Mouse (Mus musculus) liver, embryonic 12.5 days (tissue): ENCODE results near the gene Cfap65. TPM values are rescaled to one million over a fixed set of nuclear protein-coding genes. Genes with fewer than 3 reads are reported as not detected.

ENCODE experiments used
- ATAC-seq: fragments of 200-750 bp; cut with Nextera tagmentation; 2 replicates; pipeline ENCODE4 v1.8.0; 2017; ENCODE audit warnings: moderate number of reproducible peaks, mild to moderate bottlenecking, moderate library complexity
- H3K27ac ChIP-seq: fragments of 300-500 bp; sonication (generic); 2 replicates; pipeline ENCODE4 v1.5.1; 2016; ENCODE audit warnings: mild to moderate bottlenecking
- H3K27me3 ChIP-seq: fragments of 300-500 bp; sonication (generic); replicated peaks from 2 replicates; pipeline ENCODE4 v1.6.1; 2016; ENCODE audit warnings: mild to moderate bottlenecking, moderate library complexity
- H3K36me3 ChIP-seq: fragments of 300-500 bp; sonication (generic); 2 replicates; pipeline ENCODE4 v1.6.1; 2016; ENCODE audit warnings: mild to moderate bottlenecking, moderate library complexity
- H3K4me1 ChIP-seq: fragments of 300-500 bp; sonication (generic); 2 replicates; pipeline ENCODE4 v1.6.1; 2016
- H3K4me2 ChIP-seq: fragments of 300-500 bp; sonication (generic); 2 replicates; pipeline ENCODE4 v1.6.1; 2016; ENCODE audit warnings: mild to moderate bottlenecking, moderate library complexity
- H3K4me3 ChIP-seq: fragments of 300-500 bp; sonication (generic); 2 replicates; pipeline ENCODE4 v1.5.1; 2016; ENCODE audit warnings: mild to moderate bottlenecking, moderate library complexity
- H3K9ac ChIP-seq: fragments of 300-500 bp; sonication (generic); 2 replicates; pipeline ENCODE4 v1.6.1; 2016; ENCODE audit warnings: mild to moderate bottlenecking, moderate library complexity
- H3K9me3 ChIP-seq: fragments of 300-500 bp; sonication (generic); replicated peaks from 2 replicates; pipeline ENCODE4 v1.6.1; 2016; ENCODE audit warnings: mild to moderate bottlenecking, moderate library complexity
- WGBS: fragments of 180-500 bp; shearing (Covaris S2); methylation state at CpG from one replicate; pipeline ENCODE4 v1.1.7; 2016; ENCODE audit not compliant: insufficient replicate concordance; 5-methylcytosine and 5-hydroxymethylcytosine counted together
- polyA plus RNA-seq: library from polyadenylated mRNA; unstranded; fragments of >200 nt; fragmentation: Nextera tagmentation; extraction: Ambion mirVana; gene quantifications from 2 replicates; pipeline ENCODE4 v1.2.1, GENCODE M21; 2016

Gene Cfap65
- polyA plus RNA-seq, 1 experiment from 2014 or later = not detected

- Histone ChIP-seq H3K4me1 (peaks cover 19% of the 10 kb centered on the region; the same call in 1 of the 2 replicates), H3K27me3 (peaks cover 67% of the 10 kb centered on the region), H3K36me3 (no peaks in the 10 kb centered on the region), H3K4me2 (no peak overlapping the region), H3K4me3 (no peak overlapping the region), H3K27ac (no peak overlapping the region), H3K9me3 (no peaks in the 10 kb centered on the region), H3K9ac (no peak overlapping the region)
- ATAC-seq = no peak
- WGBS = 26% methylated on average over 6 of the region's 6 CpGs
Observed at GRCm38 (mm10) chr1:74859223-74859984, 76.0 kb downstream of the Cfap65 start.

- ATAC-seq = no peak
- no peak overlapping the region for H3K27ac ChIP-seq
- no peak overlapping the region for H3K4me2 ChIP-seq
- WGBS = 13% methylated on average over 16 of the region's 16 CpGs
- H3K4me1 ChIP-seq = peaks cover 21% of the 10 kb centered on the region; the same call in 1 of the 2 replicates
- no peak overlapping the region for H3K4me3 ChIP-seq
- no peaks in the 10 kb centered on the region for H3K36me3 ChIP-seq
- H3K9ac ChIP-seq = no peak overlapping the region
- H3K9me3 ChIP-seq = no peaks in the 10 kb centered on the region
- peaks cover 73% of the 10 kb centered on the region for H3K27me3 ChIP-seq
Observed at GRCm38 (mm10) chr1:74858805-74859204, 76.6 kb downstream of the Cfap65 start.

- Histone ChIP-seq H3K4me1 (peaks cover 21% of the 10 kb centered on the region; the same call in 1 of the 2 replicates), H3K27me3 (peaks cover 78% of the 10 kb centered on the region), H3K4me3 (no peak overlapping the region; the same call in 1 of the 2 replicates), H3K4me2 (peak overlapping the region; percentile 35), H3K9ac (no peak overlapping the region), H3K36me3 (no peaks in the 10 kb centered on the region), H3K9me3 (no peaks in the 10 kb centered on the region), H3K27ac (no peak overlapping the region)
- no peak for ATAC-seq
- 2% methylated on average over 29 of the region's 29 CpGs for WGBS
Observed at GRCm38 (mm10) chr1:74858171-74858719, 77.2 kb downstream of the Cfap65 start.

- H3K4me3 ChIP-seq = no peak overlapping the region; the same call in 1 of the 2 replicates
- H3K4me2 ChIP-seq = peak overlapping the region; percentile 35; the same call in 1 of the 2 replicates
- no peak overlapping the region for H3K27ac ChIP-seq
- H3K36me3 ChIP-seq = no peaks in the 10 kb centered on the region
- ATAC-seq = no peak
- 16% methylated on average over 4 of the region's 4 CpGs for WGBS
- H3K9ac ChIP-seq = no peak overlapping the region
- no peaks in the 10 kb centered on the region for H3K9me3 ChIP-seq
- peaks cover 21% of the 10 kb centered on the region; the same call in 1 of the 2 replicates for H3K4me1 ChIP-seq
- peaks cover 84% of the 10 kb centered on the region for H3K27me3 ChIP-seq
Observed at GRCm38 (mm10) chr1:74857677-74858076, 77.7 kb downstream of the Cfap65 start.

- no peak overlapping the region for H3K27ac ChIP-seq
- no peak for ATAC-seq
- H3K4me2 ChIP-seq = no peak overlapping the region
- H3K36me3 ChIP-seq = no peaks in the 10 kb centered on the region
- H3K27me3 ChIP-seq = peaks cover 89% of the 10 kb centered on the region
- H3K9me3 ChIP-seq = no peaks in the 10 kb centered on the region
- H3K9ac ChIP-seq = no peak overlapping the region
- no peak overlapping the region for H3K4me3 ChIP-seq
- WGBS = 5% methylated on average over 20 of the region's 20 CpGs
- H3K4me1 ChIP-seq = peaks cover 21% of the 10 kb centered on the region; the same call in 1 of the 2 replicates
Observed at GRCm38 (mm10) chr1:74857201-74857600, 78.2 kb downstream of the Cfap65 start.

- H3K9me3 ChIP-seq = no peaks in the 10 kb centered on the region
- no peak overlapping the region for H3K4me3 ChIP-seq
- ATAC-seq = no peak
- no peak overlapping the region for H3K27ac ChIP-seq
- no peaks in the 10 kb centered on the region for H3K36me3 ChIP-seq
- H3K27me3 ChIP-seq = peaks cover 93% of the 10 kb centered on the region
- WGBS = under 1% methylated on average over 7 of the region's 7 CpGs
- peaks cover 21% of the 10 kb centered on the region; the same call in 1 of the 2 replicates for H3K4me1 ChIP-seq
- no peak overlapping the region for H3K9ac ChIP-seq
- H3K4me2 ChIP-seq = no peak overlapping the region
Observed at GRCm38 (mm10) chr1:74856791-74857190, 78.6 kb downstream of the Cfap65 start.

GRCm38 (mm10) chr1:74856439-74856720 is 79.0 kb downstream of the Cfap65 start:
- peaks cover 97% of the 10 kb centered on the region for H3K27me3 ChIP-seq
- no peak overlapping the region for H3K4me3 ChIP-seq
- no peak overlapping the region for H3K4me2 ChIP-seq
- 3% methylated on average over 11 of the region's 11 CpGs for WGBS
- no peaks in the 10 kb centered on the region for H3K36me3 ChIP-seq
- no peak overlapping the region for H3K27ac ChIP-seq
- H3K4me1 ChIP-seq = peaks cover 21% of the 10 kb centered on the region; the same call in 1 of the 2 replicates
- ATAC-seq = no peak
- no peak overlapping the region for H3K9ac ChIP-seq
- H3K9me3 ChIP-seq = no peaks in the 10 kb centered on the region

- Histone ChIP-seq H3K27ac (no peak overlapping the region), H3K9ac (no peak overlapping the region)
- WGBS = 2% methylated on average over 74 of the region's 74 CpGs
Observed at GRCm38 (mm10) chr1:74855651-74856438, 79.6 kb downstream of the Cfap65 start.

GRCm38 (mm10) chr1:74855156-74855555 is 80.2 kb downstream of the Cfap65 start:
- Histone ChIP-seq H3K36me3 (no peaks in the 10 kb centered on the region), H3K27ac (no peak overlapping the region), H3K4me3 (peak overlapping the region; percentile 56), H3K27me3 (peaks cover 100% of the 10 kb centered on the region), H3K4me2 (peak overlapping the region; percentile 72), H3K9ac (no peak overlapping the region), H3K4me1 (peaks cover 21% of the 10 kb centered on the region; the same call in 1 of the 2 replicates), H3K9me3 (no peaks in the 10 kb centered on the region)
- ATAC-seq = no peak
- 3% methylated on average over 44 of the region's 48 CpGs for WGBS

More at GRCm38 (mm10) chr1:74855651-74856438, 79.6 kb downstream of the Cfap65 start:
- Histone ChIP-seq H3K4me2 (peak overlapping the region; percentile 72), H3K4me3 (peak overlapping the region; percentile 56), H3K36me3 (no peaks in the 10 kb centered on the region), H3K9me3 (no peaks in the 10 kb centered on the region), H3K4me1 (peaks cover 21% of the 10 kb centered on the region; the same call in 1 of the 2 replicates), H3K27me3 (peaks cover 99% of the 10 kb centered on the region)
- no peak for ATAC-seq

GRCm38 (mm10) chr1:74854306-74855056 is 80.9 kb downstream of the Cfap65 start, which contains the start of gene Cdk5r2:
Cdk5r2 (plus strand) TSS chr1:74854934.
- Histone ChIP-seq H3K4me3 (peak within 1 kb of the TSS; percentile 56), H3K27ac (no peak within 1 kb of the TSS), H3K9me3 (no peaks in the 10 kb centered on the region), H3K4me1 (peaks cover 21% of the 10 kb centered on the region; the same call in 1 of the 2 replicates), H3K9ac (no peak within 1 kb of the TSS), H3K4me2 (peak within 1 kb of the TSS; percentile 72), H3K27me3 (peaks cover 99% of the 10 kb centered on the region), H3K36me3 (no peaks in the 10 kb centered on the region)
- WGBS = 6% methylated on average over 33 of the region's 39 CpGs
- ATAC-seq = peak; percentile 59
